Mouse (Mus musculus) spleen, adult 18-20 months (tissue): ENCODE data around the gene Klhl7.
"Not testable (repeated sequence)": the region's sequence is repeated elsewhere in the genome, so short reads cannot be mapped to it uniquely, and the experiment has no call there.

ENCODE experiments used
- DNase-seq, 2 experiments: peaks; one replicate each; pipeline ENCODE4 v3.0.0; 2022; ENCODE audit warnings: mixed read lengths in 2 of 2

The Klhl7 gene

GRCm38 (mm10) chr5:24095881-24096280 is 4.5 kb upstream of the Klhl7 start:
- DNase-seq, result no peak

- peak; percentile 16 to 36 for DNase-seq
These were observed 456 bp downstream of the Klhl7 start for GRCm38 (mm10) chr5:24100810-24101311.

GRCm38 (mm10) chr5:24101446-24102140 is 1.2 kb downstream of the Klhl7 start:
- DNase-seq, result no peak

DNA sequence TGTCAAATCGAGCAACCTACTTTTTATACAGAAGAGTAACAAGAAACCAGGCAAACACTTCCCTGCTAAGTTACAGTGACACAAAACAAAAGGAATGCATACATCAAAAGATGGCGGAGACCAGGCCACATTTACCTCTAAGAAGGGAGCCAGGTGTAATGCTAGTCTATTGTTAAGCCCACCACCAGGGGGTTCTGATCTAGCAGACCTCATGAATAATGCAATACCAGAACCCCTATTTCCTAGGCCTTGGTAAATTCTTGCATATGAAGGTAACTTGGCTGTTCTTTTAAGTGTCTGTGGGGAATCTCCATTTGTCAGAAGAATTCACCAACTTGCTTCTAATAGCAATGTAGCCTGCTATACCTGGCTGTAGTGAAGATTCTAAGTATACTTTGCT is 2.8 kb downstream of the Klhl7 start:
- DNase-seq, result not testable (repeated sequence)

GRCm38 (mm10) chr5:24103841-24104240 is 3.4 kb downstream of the Klhl7 start:
- DNase-seq, result no peak

DNA sequence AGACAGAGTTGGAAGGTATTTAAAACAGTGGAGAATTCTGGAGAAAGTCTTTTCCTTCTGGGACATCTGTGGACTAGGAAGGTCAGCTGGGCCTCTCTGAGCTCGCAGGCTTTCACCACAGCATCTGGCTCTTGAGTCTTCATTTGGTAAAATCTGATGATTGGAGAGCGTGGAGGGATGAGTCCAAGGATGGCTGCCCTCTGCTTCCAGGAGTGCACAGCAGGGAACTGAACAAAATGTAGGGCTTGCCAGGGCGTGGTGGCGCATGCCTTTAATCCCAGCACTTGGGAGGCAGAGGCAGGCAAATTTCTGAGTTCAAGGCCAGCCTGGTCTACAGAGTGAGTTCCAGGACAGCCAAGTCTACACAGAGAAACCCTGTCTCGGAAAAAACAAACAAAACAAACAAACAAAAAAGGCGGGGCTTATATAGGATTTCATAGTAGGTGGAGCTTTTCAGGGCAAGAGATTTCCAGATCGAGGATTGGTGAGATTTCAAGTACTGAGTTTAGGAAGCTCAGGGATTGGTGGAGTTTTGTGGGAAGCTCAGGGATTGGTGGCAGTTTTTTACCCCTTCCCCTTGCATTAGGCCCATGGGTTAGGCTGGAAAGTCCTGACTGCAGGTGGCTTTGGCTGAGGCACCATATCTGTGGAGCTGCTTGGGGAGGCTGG is 6.8 kb downstream of the Klhl7 start:
- no peak for DNase-seq

- DNase-seq, result no peak
These were observed 7.3 kb downstream of the Klhl7 start for GRCm38 (mm10) chr5:24107740-24108098.

DNA sequence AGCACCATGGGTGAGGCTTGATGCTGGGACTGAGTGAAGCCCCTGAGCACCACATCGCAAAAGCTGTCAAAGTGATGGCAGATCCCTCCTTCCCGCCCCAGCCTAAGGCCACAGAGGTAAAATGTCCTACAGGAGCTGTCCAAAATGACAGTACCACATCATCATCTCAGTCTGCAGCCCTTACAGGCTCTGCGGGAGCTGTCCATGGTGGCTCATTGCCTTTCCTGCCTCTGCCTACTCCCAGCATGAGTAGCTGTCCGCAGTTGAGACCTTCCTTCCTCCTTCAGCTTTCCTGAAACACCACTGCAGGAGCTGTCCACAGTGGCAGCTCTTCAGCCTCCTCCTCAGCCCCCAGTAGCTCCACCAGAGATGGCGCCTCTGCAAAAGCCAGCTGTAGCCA is 9.7 kb downstream of the Klhl7 start:
- no peak for DNase-seq

GRCm38 (mm10) chr5:24112116-24112903 is 11.9 kb downstream of the Klhl7 start:
- no peak for DNase-seq

DNA sequence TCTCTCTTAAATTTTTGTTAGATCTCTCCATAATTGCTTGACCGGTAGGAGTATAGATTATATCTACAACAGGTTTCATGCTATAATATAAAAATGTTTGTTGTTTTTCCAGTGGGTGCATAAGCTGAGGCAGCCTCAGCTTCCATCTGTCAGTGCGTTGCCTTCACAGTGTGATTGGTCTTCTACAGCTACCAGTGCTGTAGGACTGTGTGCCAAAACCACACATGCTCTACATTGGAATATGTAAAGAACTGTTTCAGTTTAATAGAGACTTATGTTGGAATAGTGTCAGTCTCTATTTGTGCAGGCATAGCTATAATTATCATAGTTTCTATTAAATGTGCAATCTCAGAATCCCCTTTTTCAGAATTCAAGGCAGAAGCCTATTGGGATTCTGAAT is 21.8 kb downstream of the Klhl7 start:
- no peak for DNase-seq

DNA sequence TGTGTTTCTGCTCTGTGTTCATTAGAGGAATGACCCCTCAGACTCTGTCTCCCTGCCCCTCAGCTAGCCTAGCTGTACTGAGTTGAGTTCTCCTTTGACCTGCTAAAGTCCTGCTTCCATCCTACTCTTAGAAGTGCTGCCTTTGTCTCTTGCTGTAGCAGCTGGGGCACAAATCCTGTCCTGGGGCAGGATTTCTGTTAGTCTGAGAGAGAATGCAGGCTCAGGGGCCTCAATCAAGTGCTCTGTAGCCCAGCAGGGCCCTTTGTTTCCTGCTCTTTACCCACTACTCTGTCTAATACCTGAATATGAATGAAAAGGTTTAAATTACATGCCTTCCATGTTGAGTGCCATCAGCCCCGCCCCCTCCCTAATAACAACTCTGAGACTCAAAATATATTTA is 23.8 kb downstream of the Klhl7 start:
- DNase-seq, result no peak

DNA sequence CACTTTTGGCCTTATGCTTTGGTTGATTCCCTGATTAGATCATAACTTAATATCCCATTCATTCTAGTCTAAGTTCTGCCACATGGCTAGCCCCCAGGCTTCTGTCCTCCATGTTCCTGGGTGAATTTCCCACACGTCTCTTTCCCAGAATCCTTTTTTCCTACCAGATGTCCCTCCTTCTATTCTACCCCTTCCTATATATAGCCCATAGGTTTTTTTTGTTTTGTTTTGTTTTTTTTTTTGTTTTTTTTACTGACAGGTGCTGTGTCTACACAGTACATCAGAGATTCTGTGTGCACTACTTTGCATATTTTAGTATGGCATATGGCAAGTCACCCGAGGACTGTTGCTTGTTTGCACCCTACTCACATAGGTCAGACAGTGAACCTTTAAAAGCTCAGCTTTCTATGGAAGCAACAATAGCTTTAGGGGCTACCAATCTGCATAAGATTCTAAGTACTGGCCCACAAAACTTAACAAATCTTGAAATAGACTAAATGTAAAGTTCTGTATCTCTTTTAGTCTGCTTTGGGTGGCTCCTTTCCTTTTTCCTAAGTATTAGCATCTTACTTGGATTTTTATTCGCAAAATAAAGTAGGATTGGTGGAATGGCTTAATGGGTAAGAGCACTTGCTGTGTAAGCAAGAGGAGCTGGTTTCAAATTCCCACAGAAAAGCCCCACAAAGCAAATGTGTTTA is 24.3 kb downstream of the Klhl7 start:
- no peak for DNase-seq

- no peak for DNase-seq
These were observed 25.7 kb downstream of the Klhl7 start for GRCm38 (mm10) chr5:24125910-24126636.

DNA sequence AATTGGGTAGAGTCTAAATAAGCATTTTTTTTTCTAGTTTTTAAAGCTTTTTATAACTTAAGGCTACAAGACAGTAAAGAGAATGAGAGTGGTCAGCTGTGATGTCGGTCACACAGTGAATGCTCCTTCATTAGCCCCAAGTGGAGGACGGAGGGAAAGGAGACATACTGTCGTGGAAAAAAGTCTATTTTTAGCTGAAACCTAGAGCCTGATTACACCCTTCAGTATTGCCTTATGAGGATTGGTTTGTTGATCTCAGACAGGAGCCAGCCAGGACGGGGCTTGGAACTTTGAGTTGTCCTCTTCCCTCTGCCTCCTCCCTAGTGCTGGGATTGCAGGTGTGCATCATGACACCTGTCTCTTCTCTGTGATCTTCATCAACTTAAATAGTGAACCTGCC is 26.6 kb downstream of the Klhl7 start:
- DNase-seq, result no peak

DNA sequence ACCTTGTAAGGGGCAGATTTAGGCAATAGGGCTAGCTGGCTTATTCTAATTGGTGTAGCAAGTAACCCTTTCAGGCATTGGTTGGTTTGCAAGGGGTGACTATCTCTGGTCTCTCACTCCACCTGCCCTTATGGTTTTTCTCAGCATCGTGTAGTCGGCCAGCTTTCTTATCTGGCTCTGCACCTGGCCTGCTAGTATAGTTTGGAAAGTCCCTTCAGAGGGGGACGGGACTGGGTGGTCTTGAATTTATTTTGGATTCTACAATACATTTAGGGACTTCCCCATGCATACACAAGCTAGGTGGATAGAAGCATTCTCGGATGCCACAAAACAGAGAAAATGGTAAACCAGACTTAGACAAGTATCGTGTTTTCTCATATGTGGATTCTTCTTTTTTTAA is 46.6 kb downstream of the Klhl7 start:
- DNase-seq, result no peak

DNA sequence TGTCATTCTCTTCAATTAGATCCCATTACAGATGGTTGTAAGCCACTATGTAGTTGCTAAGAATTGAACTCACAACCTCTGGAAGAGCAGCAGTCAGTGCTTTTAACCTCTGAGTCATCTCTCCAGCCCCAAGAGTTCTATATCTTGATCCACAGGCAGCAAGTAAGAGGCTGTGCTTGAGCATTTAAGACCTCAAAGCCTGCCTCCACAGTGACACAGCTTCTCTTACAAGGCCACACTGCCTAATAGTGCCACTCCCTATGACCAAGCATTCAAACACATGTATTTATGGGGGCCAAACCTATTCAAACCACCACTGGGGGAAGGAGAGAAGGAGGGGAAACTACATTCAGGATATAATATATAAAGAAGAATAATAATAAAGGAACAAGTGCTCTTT is 51.8 kb downstream of the Klhl7 start:
- DNase-seq, result no peak

GRCm38 (mm10) chr5:24156774-24157173 is 56.4 kb downstream of the Klhl7 start:
- no peak for DNase-seq

GRCm38 (mm10) chr5:24164789-24165445 is 64.5 kb downstream of the Klhl7 start, which contains the start of gene Nupl2:
Gene Nupl2, plus strand, starts transcription at chr5:24164963.
- DNase-seq, result peak; percentile 81 to 90

DNA sequence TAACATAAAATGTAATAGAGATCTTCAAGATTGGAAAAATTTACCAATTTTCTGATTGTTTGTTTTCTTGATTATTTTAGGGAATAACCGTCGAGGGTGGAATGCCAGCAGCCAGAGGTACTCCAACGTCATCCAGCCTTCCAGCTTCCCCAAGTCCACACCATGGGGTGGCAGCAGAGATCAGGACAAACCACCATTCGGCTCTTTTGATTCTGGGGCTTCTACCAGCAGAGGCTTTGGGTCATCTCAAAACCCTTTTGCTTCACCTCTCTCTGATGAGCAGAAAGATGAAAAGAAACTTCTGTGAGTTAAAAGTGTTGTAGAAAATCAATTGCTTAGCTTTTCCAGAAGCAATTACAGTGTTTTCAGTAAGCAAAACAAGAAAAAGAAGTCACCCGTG is 66.9 kb downstream of the Klhl7 start:
- no peak for DNase-seq

DNA sequence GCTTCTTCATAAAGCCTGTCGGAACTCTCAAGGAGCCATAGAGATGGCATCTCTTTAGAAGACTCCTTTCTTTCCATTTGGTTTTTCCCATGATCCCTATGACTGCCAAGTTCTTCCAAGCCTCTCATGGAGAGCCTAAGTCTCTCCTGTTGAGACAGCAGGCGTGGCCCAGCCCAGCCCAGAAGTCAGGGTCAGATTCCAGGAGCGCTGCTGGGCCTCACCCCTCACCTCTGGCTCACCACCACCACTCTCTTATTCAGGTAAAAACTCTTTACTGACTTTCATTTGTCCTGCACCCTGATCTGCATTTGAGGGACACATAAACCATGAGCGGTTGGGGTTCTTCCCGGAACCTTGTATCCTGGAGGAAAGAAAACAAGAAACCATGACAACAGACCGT is 69.5 kb downstream of the Klhl7 start:
- DNase-seq, result no peak

GRCm38 (mm10) chr5:24172092-24172491 is 71.7 kb downstream of the Klhl7 start:
- no peak for DNase-seq
